Mouse (Mus musculus) cerebellum, adult 2 months (tissue): ENCODE measurements around the gene Haghl.

ENCODE experiments used
- CTCF ChIP-seq: fragments of 200-500 bp; IDR thresholded peaks from 2 replicates; pipeline ENCODE4 v1.5.1; 2011; ENCODE audit warnings: low read depth, mild to moderate bottlenecking, control low read depth, low read length, moderate library complexity, borderline replicate concordance; ENCODE audit not compliant: insufficient read depth
- POLR2A ChIP-seq: fragments of 200-500 bp; IDR thresholded peaks from 2 replicates; pipeline ENCODE4 v1.6.1; 2011; ENCODE audit warnings: low read length, control low read depth, borderline replicate concordance; ENCODE audit not compliant: insufficient read depth

DNA sequence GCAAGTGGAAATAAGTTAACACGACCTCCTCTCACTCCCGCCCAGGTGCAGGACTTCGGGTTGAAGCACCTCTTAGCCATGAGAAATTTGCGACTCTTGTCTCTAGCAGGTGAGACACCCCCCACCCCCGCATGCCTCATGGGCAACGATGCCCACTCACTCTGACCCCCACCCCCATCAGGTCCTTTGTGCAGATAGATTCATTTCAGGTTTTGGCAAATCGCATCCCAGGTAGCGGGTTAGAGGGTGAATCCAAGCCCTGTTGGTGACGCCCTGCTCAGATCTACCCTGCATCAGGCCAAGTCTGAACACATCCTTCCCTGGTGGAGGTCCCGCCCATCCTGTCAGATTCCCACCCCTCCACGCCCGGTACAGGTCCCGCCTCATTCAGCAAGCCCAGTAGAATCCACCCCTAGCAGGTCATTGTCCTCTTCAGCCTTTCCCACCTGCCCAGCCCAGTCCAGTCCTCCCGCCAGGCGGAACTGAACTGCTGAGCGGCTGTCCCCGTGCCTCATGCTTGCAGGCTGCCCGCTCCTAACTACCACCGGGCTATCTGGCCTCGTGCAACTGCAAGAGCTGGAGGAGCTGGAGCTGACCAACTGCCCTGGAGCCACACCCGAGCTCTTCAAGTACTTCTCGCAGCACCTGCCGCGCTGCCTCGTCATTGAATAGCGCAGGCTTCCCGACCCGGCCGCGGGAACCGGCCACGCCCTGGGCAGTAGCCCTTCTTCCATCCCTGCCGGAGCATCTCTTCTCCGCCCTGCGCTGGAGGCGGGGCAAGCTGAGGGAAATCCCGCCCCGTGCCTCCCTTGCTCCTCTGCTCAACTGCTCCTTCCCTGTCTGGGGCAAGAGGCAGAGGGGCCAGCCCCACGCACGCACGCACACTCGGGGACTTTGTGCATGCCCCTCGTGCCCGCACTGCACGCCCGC, 33.6 kb upstream of the Haghl start:
- no peak for TF ChIP-seq POLR2A
- TF ChIP-seq CTCF = no peak
